Mouse (Mus musculus) heart, adult 2 months (tissue): ENCODE results near the gene Trappc10. TPM values are rescaled to one million over a fixed set of nuclear protein-coding genes. Genes with fewer than 3 reads are reported as not detected.

Experiments
- DNase-seq, 2 experiments: peaks; one replicate each; pipeline ENCODE4 v3.0.0; 2021
- H3K27ac ChIP-seq: fragments of 200-600 bp; 2 replicates; pipeline ENCODE4 v1.8.1; 2022
- H3K27me3 ChIP-seq: fragments of 200-500 bp; 2 replicates; pipeline ENCODE4 v1.6.1; 2012; ENCODE audit warnings: mild to moderate bottlenecking, low read length, inconsistent platforms, mixed read lengths; ENCODE audit not compliant: control insufficient read depth, insufficient read depth
- H3K36me3 ChIP-seq: fragments of 200-500 bp; 2 replicates; pipeline ENCODE4 v1.6.1; 2012; ENCODE audit warnings: low read length, inconsistent platforms; ENCODE audit not compliant: control insufficient read depth, insufficient read depth
- H3K4me1 ChIP-seq: fragments of 200-500 bp; 2 replicates; pipeline ENCODE4 v1.6.1; 2011; ENCODE audit warnings: low read length; ENCODE audit not compliant: control insufficient read depth, insufficient read depth
- H3K4me3 ChIP-seq: fragments of 200-600 bp; 2 replicates; pipeline ENCODE4 v1.8.1; 2022
- H3K79me2 ChIP-seq: fragments of 200-500 bp; replicated peaks from 2 replicates; pipeline ENCODE4 v1.6.1; 2012; ENCODE audit warnings: mild to moderate bottlenecking, inconsistent platforms, low read length, moderate library complexity, mixed read lengths; ENCODE audit not compliant: control insufficient read depth, insufficient read depth
- H3K9ac ChIP-seq: fragments of 200-500 bp; 2 replicates; pipeline ENCODE4 v1.6.1; 2012; ENCODE audit warnings: low read depth, mild to moderate bottlenecking, control low read depth, inconsistent platforms, low read length, mixed read lengths
- CTCF ChIP-seq: fragments of 200-600 bp; IDR thresholded peaks from 2 replicates; pipeline ENCODE4 v1.8.1; 2022; ENCODE audit warnings: antibody characterized with exemption, mild to moderate bottlenecking, moderate library complexity
- EP300 ChIP-seq: fragments of 200-500 bp; IDR thresholded peaks from 2 replicates; pipeline ENCODE4 v1.6.1; 2011; ENCODE audit warnings: low read depth, low read length, control low read depth; ENCODE audit not compliant: insufficient read depth
- POLR2A ChIP-seq: fragments of 200-500 bp; IDR thresholded peaks from 2 replicates; pipeline ENCODE4 v1.6.1; 2011; ENCODE audit warnings: mild to moderate bottlenecking, low read depth, low read length, control low read depth; ENCODE audit not compliant: insufficient read depth
- WGBS: fragments of 180-500 bp; shearing (Covaris S2); methylation state at CpG from one replicate; pipeline ENCODE4 v1.1.7; 2018; 5-methylcytosine and 5-hydroxymethylcytosine counted together
- intact Hi-C: fragments of 180-260 bp; cut with DNase I; formaldehyde crosslinking; loops from one replicate; pipeline ENCODE4 v1.15.1; 2025
- polyA plus RNA-seq: library from polyadenylated mRNA; depleted of rRNA; stranded (reverse); fragments of >200 nt; gene quantifications from 2 replicates; pipeline ENCODE4 v1.2.3, GENCODE M21; 2012
- total RNA-seq, 2 experiments: library from RNA; stranded (reverse); gene quantifications; 2 replicates each; pipeline ENCODE4 v1.2.3; 2021

Gene Trappc10
- total and polyA plus RNA-seq, 3 experiments, result 37.4 to 52.9 (median 43.8) TPM

DNA sequence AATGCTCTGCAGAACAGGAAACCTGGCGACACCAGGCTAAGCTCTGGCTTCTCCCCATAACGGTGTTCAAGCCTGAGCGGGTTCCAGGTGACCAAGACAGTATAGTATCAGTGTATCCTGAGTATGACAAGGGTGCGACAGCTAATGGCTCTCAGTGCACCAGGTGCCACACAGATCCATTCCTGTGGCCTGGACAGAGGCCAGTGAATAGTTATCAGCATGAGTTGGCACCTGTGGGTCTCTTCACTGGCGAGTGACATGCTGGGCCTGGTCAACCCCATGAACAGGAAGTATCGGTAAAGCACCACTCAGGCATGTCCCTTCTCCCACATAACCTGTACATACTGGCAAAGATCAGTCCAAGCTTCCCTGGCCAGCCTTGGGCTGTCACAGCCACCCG is 73.4 kb downstream of the Trappc10 start:
- WGBS, result 93% methylated on average over 7 of the region's 7 CpGs
- Histone ChIP-seq H3K27me3 (no peaks in the 10 kb centered on the region), H3K4me3 (no peak overlapping the region), H3K36me3 (no peaks in the 10 kb centered on the region), H3K79me2 (no peaks in the 10 kb centered on the region), H3K9ac (no peak overlapping the region), H3K27ac (no peak overlapping the region), H3K4me1 (peaks cover 8% of the 10 kb centered on the region)
- no peak for DNase-seq
- intact Hi-C loops, result no loop called here
- TF ChIP-seq POLR2A, result no peak
- TF ChIP-seq CTCF, result no peak
- no peak for TF ChIP-seq EP300

DNA sequence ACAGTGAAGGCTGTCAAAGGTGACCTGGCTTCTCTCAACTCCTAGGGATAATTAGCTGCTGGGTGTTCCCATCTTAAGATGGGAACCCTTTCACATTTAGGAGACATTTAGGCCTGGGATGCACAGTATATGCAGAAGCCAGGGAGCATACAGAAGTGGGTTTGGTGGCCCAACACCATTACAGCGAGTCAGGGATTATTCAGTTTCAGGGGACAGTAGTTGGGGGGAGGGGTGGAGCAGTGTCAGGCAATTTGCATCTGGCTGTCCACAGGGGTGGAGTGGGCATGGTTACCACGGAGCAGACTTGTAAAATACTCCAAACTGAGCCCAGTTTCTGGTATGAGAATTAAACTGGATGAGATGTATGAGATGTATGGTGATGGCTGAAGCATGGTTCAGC is 74.0 kb downstream of the Trappc10 start:
- DNase-seq, result no peak
- intact Hi-C loops, result no loop called here
- H3K36me3 ChIP-seq, result no peaks in the 10 kb centered on the region
- H3K4me1 ChIP-seq, result peaks cover 8% of the 10 kb centered on the region
- H3K27ac ChIP-seq, result peak overlapping the region; percentile 94; the same call in 1 of the 2 replicates
- no peaks in the 10 kb centered on the region for H3K27me3 ChIP-seq
- H3K79me2 ChIP-seq, result no peaks in the 10 kb centered on the region
- 63% methylated on average over 2 of the region's 2 CpGs for WGBS
- H3K4me3 ChIP-seq, result no peak overlapping the region
- TF ChIP-seq EP300 (no peak), CTCF (no peak), POLR2A (no peak)
- H3K9ac ChIP-seq, result no peak overlapping the region

DNA sequence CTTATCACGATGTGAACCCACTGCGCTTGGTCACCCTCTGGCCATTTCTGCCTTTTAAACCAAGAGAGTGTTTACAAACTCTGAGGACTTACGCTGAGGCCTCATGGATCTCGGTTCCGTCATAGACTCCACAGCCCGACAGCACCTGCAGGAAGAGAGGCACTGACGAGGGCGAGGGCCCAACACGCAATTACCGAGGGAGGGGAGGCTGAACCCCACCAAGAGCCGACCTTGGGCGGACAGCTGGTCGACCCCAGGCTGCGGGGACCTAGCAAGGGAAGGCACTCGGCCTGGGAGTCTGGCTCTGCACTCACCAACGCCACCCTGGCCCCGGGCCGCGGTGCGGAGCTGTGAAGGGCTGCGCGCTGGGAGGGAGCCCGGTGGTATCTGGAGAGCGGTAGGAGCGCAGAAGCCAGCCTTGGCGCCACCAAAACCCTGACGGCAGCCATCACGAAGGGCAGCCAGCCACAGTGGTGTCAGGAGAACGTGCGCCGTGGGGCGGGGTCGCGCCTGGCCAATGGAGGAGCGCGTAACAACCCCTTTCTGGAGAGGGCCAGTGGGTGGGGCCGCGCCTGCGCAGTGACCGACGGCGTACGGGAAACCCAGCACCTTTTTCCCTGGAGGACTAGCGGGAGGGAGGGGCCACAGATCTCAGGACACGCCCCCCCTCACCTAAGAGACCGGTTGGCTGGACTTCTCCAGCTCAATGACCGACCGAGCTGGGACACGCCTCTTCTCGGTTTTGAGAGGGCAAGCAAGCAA is 75.0 kb downstream of the Trappc10 start, which contains the start of gene D10Jhu81e:
D10Jhu81e (minus strand) TSS at position 502 of the 762 bp plus-strand sequence.
- WGBS, result under 1% methylated on average over 50 of the region's 50 CpGs
- Histone ChIP-seq H3K79me2 (no peaks in the 10 kb centered on the region), H3K4me3 (peak within 1 kb of the TSS; percentile 71), H3K27me3 (no peaks in the 10 kb centered on the region), H3K36me3 (no peaks in the 10 kb centered on the region), H3K4me1 (peaks cover 8% of the 10 kb centered on the region), H3K9ac (peak within 1 kb of the TSS; percentile 79), H3K27ac (peak within 1 kb of the TSS; percentile 94)
- DNase-seq, result peak; percentile 99 to 100
- intact Hi-C loops, result no loop called here
- TF ChIP-seq EP300, result 0 out of 2 replicates have a peak, but pooled peaks have one; percentile 40
- TF ChIP-seq POLR2A, result peak; percentile 95
- no peak for TF ChIP-seq CTCF

DNA sequence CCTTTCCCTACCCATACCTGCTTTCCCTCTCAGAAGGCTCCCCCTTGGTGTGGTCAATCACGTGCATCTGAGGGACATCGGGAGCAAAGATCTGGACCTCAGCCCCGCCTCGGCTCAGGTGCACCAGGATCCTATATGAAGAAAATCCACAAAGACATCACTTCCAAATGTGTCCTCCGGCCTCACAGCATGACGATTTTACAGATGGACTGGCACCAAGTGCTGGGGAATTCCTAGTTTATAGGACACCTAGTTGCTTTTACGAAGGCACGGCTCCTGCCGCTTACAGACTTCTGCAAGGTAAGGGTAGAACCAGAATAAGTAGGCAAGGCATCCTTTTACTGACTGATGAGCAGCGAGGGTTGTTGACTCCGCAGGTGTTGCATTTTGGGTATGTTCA is 75.6 kb downstream of the Trappc10 start:
- H3K9ac ChIP-seq, result peak overlapping the region; percentile 79
- no peak for DNase-seq
- intact Hi-C loops, result no loop called here
- peak overlapping the region; percentile 71 for H3K4me3 ChIP-seq
- no peaks in the 10 kb centered on the region for H3K27me3 ChIP-seq
- H3K79me2 ChIP-seq, result no peaks in the 10 kb centered on the region
- peak overlapping the region; percentile 94 for H3K27ac ChIP-seq
- 68% methylated on average over 11 of the region's 11 CpGs for WGBS
- H3K36me3 ChIP-seq, result no peaks in the 10 kb centered on the region
- peaks cover 8% of the 10 kb centered on the region for H3K4me1 ChIP-seq
- TF ChIP-seq EP300 (0 out of 2 replicates have a peak, but pooled peaks have one; percentile 2), POLR2A (no peak), CTCF (no peak)

DNA sequence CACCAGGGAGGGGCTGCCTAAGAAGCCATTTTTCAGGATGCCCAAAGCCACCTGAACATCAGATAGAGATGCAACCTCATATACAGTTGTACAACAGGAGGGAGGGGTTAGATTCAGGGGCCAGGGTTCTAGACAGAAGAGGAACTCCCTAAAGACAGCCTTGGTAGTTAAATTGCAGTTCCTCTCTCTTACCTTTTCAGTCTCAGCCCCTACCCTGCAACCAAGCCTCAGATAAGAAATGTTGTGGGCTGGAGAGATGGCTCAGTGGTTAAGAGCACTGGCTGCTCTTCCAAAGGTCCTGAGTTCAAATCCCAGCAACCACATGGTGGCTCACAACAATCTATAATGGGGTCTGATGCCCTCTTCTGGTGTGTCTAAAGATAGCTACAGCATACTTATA is 76.7 kb downstream of the Trappc10 start:
- Histone ChIP-seq H3K27ac (no peak overlapping the region), H3K36me3 (no peaks in the 10 kb centered on the region), H3K27me3 (no peaks in the 10 kb centered on the region), H3K9ac (no peak overlapping the region), H3K79me2 (no peaks in the 10 kb centered on the region), H3K4me1 (peaks cover 9% of the 10 kb centered on the region), H3K4me3 (no peak overlapping the region)
- TF ChIP-seq POLR2A, result no peak
- no peak for TF ChIP-seq EP300
- TF ChIP-seq CTCF, result no peak
- intact Hi-C loops, result no loop called here
- DNase-seq, result no peak

DNA sequence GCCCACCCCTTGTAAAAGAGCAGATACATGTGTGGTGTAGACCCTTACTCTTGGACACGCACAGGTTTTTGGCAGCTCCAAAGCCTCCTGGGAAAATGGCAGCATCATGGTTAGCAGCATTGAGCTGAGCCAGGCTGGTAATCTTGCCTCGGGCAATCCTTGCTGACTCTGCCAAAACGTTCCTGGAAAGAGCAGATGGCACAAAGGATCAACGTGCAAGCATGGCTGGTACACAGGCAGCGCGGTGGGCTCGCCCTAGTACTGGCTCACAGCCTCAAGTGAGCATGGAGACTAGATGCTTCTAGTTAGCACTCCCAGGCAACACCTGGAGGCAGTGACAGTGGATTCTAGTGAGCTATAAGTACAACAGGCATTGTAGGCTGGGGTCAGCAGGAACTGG is 77.1 kb downstream of the Trappc10 start:
- no peak overlapping the region for H3K27ac ChIP-seq
- no peaks in the 10 kb centered on the region for H3K79me2 ChIP-seq
- no peak for DNase-seq
- no peaks in the 10 kb centered on the region for H3K36me3 ChIP-seq
- 81% methylated on average over 7 of the region's 7 CpGs for WGBS
- no peaks in the 10 kb centered on the region for H3K27me3 ChIP-seq
- intact Hi-C loops, result no loop called here
- no peak overlapping the region for H3K4me3 ChIP-seq
- H3K9ac ChIP-seq, result no peak overlapping the region
- peaks cover 9% of the 10 kb centered on the region for H3K4me1 ChIP-seq
- TF ChIP-seq POLR2A (no peak), EP300 (no peak), CTCF (no peak)
